9 mouse cellular contexts compared by ENCODE assay signal in the genomic region with DNA sequence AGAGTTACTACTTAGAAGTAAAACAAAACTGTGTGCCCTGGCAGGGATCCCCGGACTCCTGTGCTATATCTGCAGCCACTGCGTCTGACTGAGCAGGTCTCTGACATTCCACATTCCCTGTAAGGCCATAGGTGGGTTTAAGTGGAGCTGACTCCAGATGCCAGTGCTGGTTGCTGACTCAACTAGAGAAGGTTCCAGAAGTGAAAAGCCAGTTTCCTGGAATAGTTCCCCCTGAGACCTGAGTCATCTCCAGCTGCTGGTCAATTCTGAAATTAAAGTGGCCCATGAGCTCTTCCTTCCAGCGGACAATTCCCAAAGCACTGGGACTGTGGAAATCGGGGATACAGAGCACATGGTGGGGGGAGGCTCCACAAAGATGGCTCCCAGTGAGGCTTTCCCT. TPM values are rescaled to one million over a fixed set of nuclear protein-coding genes. Genes with fewer than 3 reads are reported as not detected.
DNase-seq lines count a peak whose midpoint lies in the region; ATAC-seq and TF ChIP-seq lines count a peak whose summit lies in the region.
"Had no signal": no experiment of that assay in that cellular context is flagged by ENCODE, and none has a peak within 500 bp of the region (broad histone marks: within the 10 kb centered on the region; RNA-seq: fewer than 3 reads in every experiment).

No protein-coding gene starts in this region.

- no peaks in the 10 kb centered on the region for H3K4me1 ChIP-seq in kidney, postnatal 0 days (replicated peaks; ENCODE audit: insufficient read depth, low read length)
- H3K4me1 ChIP-seq in embryonic facial prominence, embryonic 15.5 days, result peaks cover 75% of the 10 kb centered on the region
- peaks cover 27% of the 10 kb centered on the region for H3K4me1 ChIP-seq in heart, embryonic 16.5 days (ENCODE audit: control insufficient read depth, insufficient read depth, low read length)
- no peaks in the 10 kb centered on the region; the same call in 1 of the 2 replicates for H3K4me1 ChIP-seq in kidney, embryonic 14.5 days (ENCODE audit: control insufficient read depth, insufficient read depth, low read length)

- H3K9me3 ChIP-seq in kidney, postnatal 0 days (replicated peaks; ENCODE audit: low read length), result no peaks in the 10 kb centered on the region
- H3K9me3 ChIP-seq in embryonic facial prominence, embryonic 15.5 days (replicated peaks), result no peaks in the 10 kb centered on the region
- no peaks in the 10 kb centered on the region for H3K9me3 ChIP-seq in heart, embryonic 16.5 days (replicated peaks; ENCODE audit: control insufficient read depth, low read length)
- H3K9me3 ChIP-seq in kidney, embryonic 14.5 days (ENCODE audit: control insufficient read depth, low read length), result no peaks in the 10 kb centered on the region

- H3K9ac ChIP-seq in kidney, postnatal 0 days (ENCODE audit: low read depth, low read length), result no peak overlapping the region
- H3K9ac ChIP-seq in embryonic facial prominence, embryonic 15.5 days, result no peak overlapping the region; the same call in 1 of the 2 replicates
- H3K9ac ChIP-seq in heart, embryonic 16.5 days (ENCODE audit: low read length), result peak overlapping the region; percentile 51; the same call in 1 of the 2 replicates
- no peak overlapping the region for H3K9ac ChIP-seq in kidney, embryonic 14.5 days (ENCODE audit: low read depth, low read length)

- TF ChIP-seq CTCF in kidney, postnatal 0 days (IDR thresholded peaks at IDR 0.05; ENCODE audit: low read depth), result no peak

- H3K27ac ChIP-seq in kidney, postnatal 0 days, result no peak overlapping the region
- peak overlapping the region; percentile 89 for H3K27ac ChIP-seq in embryonic facial prominence, embryonic 15.5 days (replicated peaks)
- H3K27ac ChIP-seq in heart, embryonic 16.5 days (ENCODE audit: low read length), result peak overlapping the region; percentile 80
- no peak overlapping the region for H3K27ac ChIP-seq in kidney, embryonic 14.5 days (ENCODE audit: low read depth, low read length)
- H3K27ac ChIP-seq: macrophage had no signal

- 65% methylated on average over 4 of the region's 4 CpGs for WGBS in kidney, postnatal 0 days
- WGBS in embryonic facial prominence, embryonic 15.5 days, result 40% methylated on average over 4 of the region's 4 CpGs
- WGBS in heart, embryonic 16.5 days, result 34% methylated on average over 4 of the region's 4 CpGs
- 70% methylated on average over 4 of the region's 4 CpGs for WGBS in kidney, embryonic 14.5 days

- peak; percentile 5 for DNase-seq in kidney, postnatal 0 days (ENCODE audit: low spot score)
- no peak for DNase-seq in kidney, adult 11 months
- peak; percentile 35 for DNase-seq in lung, postnatal 36 days
- no peak for DNase-seq in thymus, postnatal 36 days
- no peak for DNase-seq in cerebellum, adult 9-11 months

- H3K27me3 ChIP-seq in kidney, postnatal 0 days (ENCODE audit: insufficient read depth, low read length), result no peaks in the 10 kb centered on the region
- H3K27me3 ChIP-seq in embryonic facial prominence, embryonic 15.5 days, result no peaks in the 10 kb centered on the region
- H3K27me3 ChIP-seq in heart, embryonic 16.5 days (ENCODE audit: control insufficient read depth, insufficient read depth, low read length), result no peaks in the 10 kb centered on the region
- no peaks in the 10 kb centered on the region for H3K27me3 ChIP-seq in kidney, embryonic 14.5 days (ENCODE audit: control insufficient read depth, insufficient read depth, low read length)

- ATAC-seq in kidney, postnatal 0 days (replicated peaks; ENCODE audit: low FRiP score, low read depth), result no peak
- ATAC-seq in embryonic facial prominence, embryonic 15.5 days (ENCODE audit: insufficient number of reproducible peaks, low FRiP score, low TSS enrichment, low read depth), result no peak
- no peak; the same call in 1 of the 2 replicates for ATAC-seq in heart, embryonic 16.5 days (replicated peaks; ENCODE audit: extremely low read depth, insufficient read depth, low FRiP score)
- no peak for ATAC-seq in kidney, embryonic 14.5 days (ENCODE audit: low FRiP score, low TSS enrichment)

- no peak overlapping the region for H3K4me2 ChIP-seq in kidney, postnatal 0 days (ENCODE audit: low read length)
- peak overlapping the region; percentile 45 for H3K4me2 ChIP-seq in embryonic facial prominence, embryonic 15.5 days (replicated peaks)
- peak overlapping the region; percentile 50 for H3K4me2 ChIP-seq in heart, embryonic 16.5 days (ENCODE audit: low read depth, low read length)
- H3K4me2 ChIP-seq in kidney, embryonic 14.5 days (replicated peaks; ENCODE audit: low read depth, low read length), result no peak overlapping the region

- H3K4me3 ChIP-seq in kidney, postnatal 0 days (replicated peaks; ENCODE audit: low read depth, low read length), result no peak overlapping the region
- H3K4me3 ChIP-seq in embryonic facial prominence, embryonic 15.5 days (replicated peaks), result peak overlapping the region; percentile 21
- H3K4me3 ChIP-seq in heart, embryonic 16.5 days (ENCODE audit: low read length), result 0 out of 2 replicates have a peak overlapping the region, but pooled peaks have one; percentile 3
- no peak overlapping the region for H3K4me3 ChIP-seq in kidney, embryonic 14.5 days (ENCODE audit: low read length)

- H3K36me3 ChIP-seq in kidney, postnatal 0 days (ENCODE audit: insufficient read depth, low read length), result no peaks in the 10 kb centered on the region
- no peaks in the 10 kb centered on the region for H3K36me3 ChIP-seq in embryonic facial prominence, embryonic 15.5 days
- H3K36me3 ChIP-seq in heart, embryonic 16.5 days (ENCODE audit: control insufficient read depth, insufficient read depth), result no peaks in the 10 kb centered on the region
- no peaks in the 10 kb centered on the region for H3K36me3 ChIP-seq in kidney, embryonic 14.5 days (ENCODE audit: control insufficient read depth, insufficient read depth, low read length)

RNA-seq across cellular contexts. Expression of gene Col6a3, which starts 5.1 kb away (rescaled TPM):
- 19.9 and 24.3 TPM in 2 replicates for polyA plus RNA-seq in kidney, postnatal 0 days (2015; fragmentation: Nextera tagmentation; extraction: Ambion mirVana)
- polyA plus RNA-seq in embryonic facial prominence, embryonic 15.5 days (2015; fragmentation: Nextera tagmentation; extraction: Ambion mirVana), result 204 and 259 TPM in 2 replicates
- 29.4 and 35.2 TPM in 2 replicates for polyA plus RNA-seq in heart, embryonic 16.5 days (2015; fragmentation: Nextera tagmentation; extraction: Ambion mirVana)
- polyA plus RNA-seq in kidney, embryonic 14.5 days (2014; fragmentation: Nextera tagmentation; extraction: Ambion mirVana), result 22.0 and 22.8 TPM in 2 replicates

Comparison
In these comparisons a context has a peak if more than half of its experiments do, and no peak if none do; other contexts are left out.
1. DNase-seq: peak in kidney, postnatal 0 days (single experiment) and lung, postnatal 36 days (single experiment); none in kidney, adult 11 months (single experiment), thymus, postnatal 36 days (0 of 2) and cerebellum, adult 9-11 months (single experiment).
2. H3K27ac ChIP-seq: peak in embryonic facial prominence, embryonic 15.5 days (single experiment) and heart, embryonic 16.5 days (single experiment); none in kidney, postnatal 0 days (single experiment) and kidney, embryonic 14.5 days (single experiment).
3. H3K4me2 ChIP-seq: peak in embryonic facial prominence, embryonic 15.5 days (single experiment) and heart, embryonic 16.5 days (single experiment); none in kidney, postnatal 0 days (single experiment) and kidney, embryonic 14.5 days (single experiment).
4. H3K4me3 ChIP-seq: peak in embryonic facial prominence, embryonic 15.5 days (single experiment) and heart, embryonic 16.5 days (single experiment); none in kidney, postnatal 0 days (single experiment) and kidney, embryonic 14.5 days (single experiment).